Mouse (Mus musculus): ENCODE data around the gene Fam174b.

Fam174b gene

GRCm38 (mm10) chr7:73740111-73741035 lies at the start of gene Fam174b:
TSS of gene Fam174b (plus strand) at chr7:73740302.
- peak in 1 of 2 experiments; percentile 35 for DNase-seq (ENCODE audit: low spot score in 2 of 2)

- no peak for DNase-seq (ENCODE audit: low spot score in 2 of 2)
These were observed 43.0 kb upstream of the Fam174b start for GRCm38 (mm10) chr7:73697092-73697491.

- no peak for DNase-seq (ENCODE audit: low spot score in 2 of 2)
These were observed 35.8 kb upstream of the Fam174b start for GRCm38 (mm10) chr7:73704305-73704704.

- no peak for DNase-seq (ENCODE audit: low spot score in 2 of 2)
These were observed 26.6 kb upstream of the Fam174b start for GRCm38 (mm10) chr7:73713506-73713905.

GRCm38 (mm10) chr7:73715928-73716749 lies 24.0 kb upstream of the Fam174b start:
- no peak for DNase-seq (ENCODE audit: low spot score in 2 of 2)

GRCm38 (mm10) chr7:73716841-73717240 lies 23.3 kb upstream of the Fam174b start:
- no peak for DNase-seq (ENCODE audit: low spot score in 2 of 2)

- DNase-seq (ENCODE audit: low spot score in 2 of 2) = no peak
These were observed 22.1 kb upstream of the Fam174b start for GRCm38 (mm10) chr7:73718031-73718430.

- DNase-seq (ENCODE audit: low spot score in 2 of 2) = no peak
These were observed 21.6 kb upstream of the Fam174b start for GRCm38 (mm10) chr7:73718497-73719007.

GRCm38 (mm10) chr7:73721046-73721445 lies 19.1 kb upstream of the Fam174b start:
- no peak for DNase-seq (ENCODE audit: low spot score in 2 of 2)

- DNase-seq (ENCODE audit: low spot score in 2 of 2) = no peak
These were observed 18.3 kb upstream of the Fam174b start for GRCm38 (mm10) chr7:73721764-73722163.

GRCm38 (mm10) chr7:73729913-73730312 lies 10.2 kb upstream of the Fam174b start:
- DNase-seq (ENCODE audit: low spot score in 2 of 2) = no peak

GRCm38 (mm10) chr7:73730430-73731022 lies 9.6 kb upstream of the Fam174b start:
- no peak for DNase-seq (ENCODE audit: low spot score in 2 of 2)

GRCm38 (mm10) chr7:73736046-73736445 lies 4.1 kb upstream of the Fam174b start:
- DNase-seq (ENCODE audit: low spot score in 2 of 2) = no peak

GRCm38 (mm10) chr7:73741392-73741791 lies 1.3 kb downstream of the Fam174b start:
- no peak for DNase-seq (ENCODE audit: low spot score in 2 of 2)

- DNase-seq (ENCODE audit: low spot score in 2 of 2) = no peak
These were observed 1.7 kb downstream of the Fam174b start for GRCm38 (mm10) chr7:73741841-73742240.

GRCm38 (mm10) chr7:73743144-73743543 lies 3.0 kb downstream of the Fam174b start:
- DNase-seq (ENCODE audit: low spot score in 2 of 2) = no peak

- DNase-seq (ENCODE audit: low spot score in 2 of 2) = no peak
These were observed 3.8 kb downstream of the Fam174b start for GRCm38 (mm10) chr7:73743831-73744370.

- DNase-seq (ENCODE audit: low spot score in 2 of 2) = no peak
These were observed 5.8 kb downstream of the Fam174b start for GRCm38 (mm10) chr7:73745903-73746302.

- no peak for DNase-seq (ENCODE audit: low spot score in 2 of 2)
These were observed 6.7 kb downstream of the Fam174b start for GRCm38 (mm10) chr7:73746836-73747235.

GRCm38 (mm10) chr7:73747531-73747930 lies 7.4 kb downstream of the Fam174b start:
- DNase-seq (ENCODE audit: low spot score in 2 of 2) = no peak

- no peak for DNase-seq (ENCODE audit: low spot score in 2 of 2)
These were observed 8.5 kb downstream of the Fam174b start for GRCm38 (mm10) chr7:73748437-73749108.

Data from spleen, postnatal 10 days (tissue).